Mouse (Mus musculus) embryonic fibroblast, embryonic 13.5 days (primary cell): Measurements from ENCODE around the gene Gm44596. TPM values are rescaled to one million over a fixed set of nuclear protein-coding genes. Genes with fewer than 3 reads are reported as not detected.

Experiments used
- H3K27ac ChIP-seq: 2 replicates; pipeline ENCODE4 v1.5.1; 2012; ENCODE audit warnings: low read length, control low read depth, inconsistent platforms; ENCODE audit not compliant: insufficient read depth
- H3K4me1 ChIP-seq: 2 replicates; pipeline ENCODE4 v1.6.1; 2011; ENCODE audit warnings: low read length; ENCODE audit not compliant: control insufficient read depth, insufficient read depth
- H3K4me3 ChIP-seq: 2 replicates; pipeline ENCODE4 v1.5.1; 2011; ENCODE audit warnings: mild to moderate bottlenecking, control low read depth, low read length; ENCODE audit not compliant: insufficient read depth
- CTCF ChIP-seq: IDR thresholded peaks from 2 replicates; pipeline ENCODE4 v1.5.1; 2011; ENCODE audit warnings: mild to moderate bottlenecking, control low read depth, low read length, moderate library complexity, borderline replicate concordance; ENCODE audit not compliant: insufficient read depth
- POLR2A ChIP-seq: IDR thresholded peaks from 2 replicates; pipeline ENCODE4 v1.6.1; 2011; ENCODE audit warnings: low read depth, mild to moderate bottlenecking, control low read depth, low read length, moderate library complexity
- polyA plus RNA-seq: library from polyadenylated mRNA; stranded (reverse); fragments of >200 nt; gene quantifications from 2 replicates; pipeline ENCODE4 v1.2.4, GENCODE M21; 2011; ENCODE audit warnings: low read depth; ENCODE audit not compliant: missing spikeins, insufficient read length

Gm44596 gene
- not detected in 2 replicates for polyA plus RNA-seq

GRCm38 (mm10) chr6:128375192-128375591 lies at the start of gene Gm44596, which contains the start of gene Tex52:
Gene Gm44596, plus strand, starts transcription at chr6:128375503.
Gene Tex52, plus strand, starts transcription at chr6:128375456.
- H3K27ac ChIP-seq = no peak within 1 kb of the TSS
- H3K4me3 ChIP-seq = no peak within 1 kb of the TSS
- no peaks in the 10 kb centered on the region for H3K4me1 ChIP-seq
- no peak for TF ChIP-seq CTCF
- no peak for TF ChIP-seq POLR2A

DNA sequence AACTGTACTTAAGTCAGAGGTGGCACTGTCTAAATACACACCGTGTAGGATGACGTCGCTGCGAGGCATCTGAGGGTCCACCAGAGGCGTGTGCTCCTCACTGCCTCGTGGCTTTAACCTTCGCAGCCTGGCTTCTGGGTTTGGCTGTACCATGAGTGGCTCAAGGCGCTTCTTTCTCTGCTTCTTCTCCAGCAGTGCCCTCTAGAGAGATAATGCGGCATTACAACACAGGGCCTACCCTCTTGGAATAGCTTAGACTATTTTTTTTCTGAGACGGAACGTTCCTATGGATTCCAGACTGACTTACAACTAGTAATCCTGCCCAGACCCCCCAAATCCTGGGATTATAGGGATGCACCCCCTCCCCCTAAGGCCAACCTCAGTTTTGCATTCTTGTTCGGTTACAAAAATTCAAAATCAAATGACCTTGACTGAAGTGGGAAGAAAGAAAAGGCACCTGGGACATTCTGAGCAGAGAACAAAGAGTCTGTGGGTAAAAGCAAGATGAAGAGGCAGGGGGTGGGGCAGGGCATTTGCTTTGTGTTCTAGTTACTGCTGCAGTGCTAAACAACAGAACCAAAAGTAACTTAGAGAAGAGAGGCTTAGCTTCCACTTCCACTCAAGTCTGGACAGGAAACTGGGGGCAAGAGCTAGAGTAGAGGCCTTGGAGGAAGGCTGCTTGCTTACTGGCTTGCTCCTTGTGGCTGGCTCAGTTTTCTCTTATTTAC lies 40.7 kb upstream of the Gm44596 start:
- Histone ChIP-seq H3K27ac (no peak overlapping the region; the same call in 1 of the 2 replicates), H3K4me3 (no peak overlapping the region), H3K4me1 (peaks cover 5% of the 10 kb centered on the region; the same call in 1 of the 2 replicates)
- TF ChIP-seq CTCF (no peak), POLR2A (no peak)

- no peak overlapping the region for H3K4me3 ChIP-seq
- peaks cover 10% of the 10 kb centered on the region for H3K4me1 ChIP-seq
- no peak for TF ChIP-seq POLR2A
- no peak for TF ChIP-seq CTCF
- no peak overlapping the region for H3K27ac ChIP-seq
Measured at GRCm38 (mm10) chr6:128337467-128337866, 37.8 kb upstream of the Gm44596 start.

DNA sequence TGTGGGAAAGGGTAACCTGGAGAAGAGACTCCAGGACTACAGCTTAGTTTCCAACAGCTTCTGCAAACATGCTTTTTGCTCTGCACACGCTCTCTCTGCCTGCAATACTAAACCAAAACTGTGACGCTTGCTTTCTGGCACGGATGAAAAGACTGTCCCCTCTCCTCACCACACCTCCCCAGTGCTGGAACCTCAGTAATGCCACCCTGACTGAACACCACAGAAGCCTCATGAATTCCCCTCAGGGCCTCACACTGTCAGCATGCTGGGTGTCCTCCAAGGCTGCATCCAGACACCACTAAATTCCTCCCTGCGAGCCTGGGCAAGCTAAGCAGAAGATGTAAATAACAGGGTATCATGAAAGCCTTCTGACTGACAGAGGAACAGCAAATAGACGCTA lies 36.4 kb upstream of the Gm44596 start:
- H3K4me1 ChIP-seq = peaks cover 17% of the 10 kb centered on the region
- TF ChIP-seq CTCF (no peak), POLR2A (no peak)

GRCm38 (mm10) chr6:128341956-128342723 lies 33.2 kb upstream of the Gm44596 start:
- no peak overlapping the region for H3K4me3 ChIP-seq
- H3K27ac ChIP-seq = peak overlapping the region; percentile 63
- TF ChIP-seq CTCF = no peak
- no peak for TF ChIP-seq POLR2A
- peaks cover 17% of the 10 kb centered on the region for H3K4me1 ChIP-seq

More for the DNA sequence above, 36.4 kb upstream of the Gm44596 start:
- no peak overlapping the region for H3K4me3 ChIP-seq
- H3K27ac ChIP-seq = 0 out of 2 replicates have a peak overlapping the region, but pooled peaks have one; percentile 2

GRCm38 (mm10) chr6:128345623-128346022 lies 29.7 kb upstream of the Gm44596 start:
- peaks cover 14% of the 10 kb centered on the region for H3K4me1 ChIP-seq
- H3K27ac ChIP-seq = no peak overlapping the region
- H3K4me3 ChIP-seq = no peak overlapping the region
- no peak for TF ChIP-seq POLR2A
- TF ChIP-seq CTCF = no peak

- peaks cover 9% of the 10 kb centered on the region for H3K4me1 ChIP-seq
- no peak overlapping the region for H3K4me3 ChIP-seq
- no peak for TF ChIP-seq CTCF
- TF ChIP-seq POLR2A = no peak
- H3K27ac ChIP-seq = no peak overlapping the region
Measured at GRCm38 (mm10) chr6:128346782-128347181, 28.5 kb upstream of the Gm44596 start.

DNA sequence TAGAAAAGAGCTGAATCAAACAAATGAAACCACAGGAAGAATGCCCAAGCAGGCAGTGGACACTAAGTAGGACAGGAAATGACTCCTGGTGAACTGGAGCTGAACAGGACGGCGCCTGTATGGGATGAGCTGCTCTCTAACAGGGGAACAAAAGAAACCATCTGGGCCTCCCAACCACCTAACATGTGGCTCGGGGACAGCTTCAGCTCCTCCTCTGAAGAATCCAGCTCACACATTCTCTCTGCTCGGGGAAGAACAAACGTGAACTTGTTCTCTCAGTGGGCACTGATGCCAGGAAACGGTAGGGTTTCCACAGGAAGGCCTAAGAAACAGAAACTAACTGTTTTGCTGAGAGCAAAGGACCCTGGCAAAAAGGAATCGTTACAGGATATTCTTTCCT lies 25.6 kb upstream of the Gm44596 start:
- Histone ChIP-seq H3K27ac (0 out of 2 replicates have a peak overlapping the region, but pooled peaks have one; percentile 35), H3K4me1 (peaks cover 3% of the 10 kb centered on the region), H3K4me3 (no peak overlapping the region)
- TF ChIP-seq CTCF (no peak), POLR2A (no peak)

- peak overlapping the region; percentile 20 for H3K27ac ChIP-seq
Measured at GRCm38 (mm10) chr6:128354140-128354539, 21.2 kb upstream of the Gm44596 start.

More at GRCm38 (mm10) chr6:128354140-128354539, 21.2 kb upstream of the Gm44596 start:
- no peak for TF ChIP-seq POLR2A
- TF ChIP-seq CTCF = no peak
- Histone ChIP-seq H3K4me1 (peaks cover 7% of the 10 kb centered on the region; the same call in 1 of the 2 replicates), H3K4me3 (no peak overlapping the region)
